Mouse (Mus musculus) E14TG2a.4 (cell line): ENCODE data around the gene Dzip1.
A peak's percentile ranks its signal among the peaks of the same experiment; 100 is the strongest.

ENCODE experiments used
- H3K27me3 ChIP-seq: 2 replicates; pipeline ENCODE4 v1.6.1; 2014; ENCODE audit warnings: low read length, control low read depth; ENCODE audit not compliant: insufficient read depth
- H3K36me3 ChIP-seq: 2 replicates; pipeline ENCODE4 v1.6.1; 2014; ENCODE audit warnings: low read length, control low read depth; ENCODE audit not compliant: insufficient read depth
- H3K4me1 ChIP-seq: replicated peaks from 2 replicates; pipeline ENCODE4 v1.6.1; 2014; ENCODE audit warnings: low read depth, low read length, control low read depth
- H3K4me3 ChIP-seq: replicated peaks from 2 replicates; pipeline ENCODE4 v1.5.1; 2014; ENCODE audit warnings: mild to moderate bottlenecking, low read length
- H3K9me3 ChIP-seq: 2 replicates; pipeline ENCODE4 v1.6.1; 2014; ENCODE audit warnings: low read length, control low read depth
- CTCF ChIP-seq: conservative IDR thresholded peaks from 2 replicates; pipeline ENCODE4 v1.5.1; 2014; ENCODE audit warnings: low read length
- NANOG ChIP-seq: IDR thresholded peaks from 2 replicates; pipeline ENCODE4 v1.6.1; 2014; ENCODE audit warnings: borderline replicate concordance, low read length, mixed read lengths
- POU5F1 ChIP-seq: IDR thresholded peaks from 2 replicates; pipeline ENCODE4 v1.6.1; 2014; ENCODE audit warnings: low read length, borderline replicate concordance

Dzip1 gene

DNA sequence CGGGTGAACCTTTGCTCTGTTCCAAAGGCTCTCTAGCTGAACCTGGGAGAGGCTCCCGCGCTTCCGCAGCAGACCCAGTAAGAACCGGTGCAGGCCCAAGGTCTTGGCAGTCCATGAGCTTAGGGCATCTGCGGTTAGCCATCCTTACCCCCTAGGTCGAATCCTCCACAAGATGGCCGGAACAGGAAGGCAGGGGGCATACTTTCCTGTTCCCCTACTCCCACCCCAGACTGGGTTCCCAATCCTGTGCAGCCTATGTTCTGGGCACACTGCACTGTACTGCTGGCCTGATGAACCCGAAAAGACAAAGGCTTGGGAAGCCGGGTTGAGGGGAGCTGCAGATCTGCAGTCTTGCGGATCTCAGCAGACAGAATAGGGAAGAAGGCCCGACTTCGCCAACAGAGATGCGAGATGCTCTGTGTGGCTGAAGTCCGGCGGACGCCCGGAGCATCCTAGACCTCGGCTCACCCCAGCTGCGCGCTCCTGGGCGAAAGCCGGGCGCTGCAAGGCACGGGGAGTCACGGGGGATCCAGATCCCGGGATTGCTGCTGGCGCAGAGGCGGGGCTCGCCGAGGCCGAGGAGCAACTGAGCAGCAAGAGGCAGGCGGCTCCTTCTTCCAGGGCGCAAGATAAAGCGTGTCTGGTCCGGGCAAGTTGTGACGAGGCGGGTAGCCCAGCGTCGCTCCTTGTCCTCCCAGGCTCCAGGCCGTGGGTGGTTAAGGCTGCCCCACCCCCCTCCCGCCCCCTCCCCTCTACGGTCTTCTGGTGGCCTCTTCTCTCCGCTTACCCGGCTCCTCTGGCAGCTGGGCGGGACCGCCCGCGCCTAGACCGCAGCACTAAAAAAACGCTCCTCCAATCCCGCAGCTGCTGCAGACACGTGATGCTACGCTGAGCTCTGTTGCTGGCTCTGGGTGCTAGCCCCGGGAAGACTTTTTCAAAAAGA is at the start of gene Dzip1:
Gene Dzip1, minus strand, starts transcription at position 788 of the 943 bp plus-strand sequence.
- H3K27me3 ChIP-seq: peaks cover 32% of the 10 kb centered on the region
- H3K4me1 ChIP-seq: peaks cover 41% of the 10 kb centered on the region
- H3K36me3 ChIP-seq: peaks cover 18% of the 10 kb centered on the region
- H3K4me3 ChIP-seq: peak within 1 kb of the TSS; percentile 84
- no peaks in the 10 kb centered on the region for H3K9me3 ChIP-seq
- TF ChIP-seq POU5F1 (no peak), CTCF (no peak), NANOG (no peak)

DNA sequence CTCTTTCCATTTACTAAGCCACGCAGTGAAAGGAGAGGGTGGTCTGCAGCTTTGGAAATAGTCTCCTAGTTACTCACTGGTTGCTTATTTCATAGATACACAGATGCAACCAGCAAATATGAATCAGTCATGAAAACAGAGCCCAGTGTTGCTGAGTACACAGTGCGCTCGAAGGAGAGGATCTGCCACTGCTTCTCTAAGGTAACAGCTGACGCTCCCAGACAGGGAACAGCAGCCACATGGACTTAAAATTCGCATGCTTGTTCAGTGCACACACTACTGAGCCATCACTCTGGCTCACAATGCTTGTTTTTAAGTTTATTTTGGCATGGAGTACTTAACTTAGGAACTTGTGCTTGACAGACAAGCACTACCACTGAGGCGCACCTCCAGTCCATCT is 47.0 kb upstream of the Dzip1 start:
- Histone ChIP-seq H3K27me3 (no peaks in the 10 kb centered on the region), H3K4me1 (peaks cover 24% of the 10 kb centered on the region), H3K9me3 (no peaks in the 10 kb centered on the region), H3K36me3 (peaks cover 83% of the 10 kb centered on the region), H3K4me3 (no peak overlapping the region)
- no peak for TF ChIP-seq POU5F1
- no peak for TF ChIP-seq CTCF
- no peak for TF ChIP-seq NANOG

DNA sequence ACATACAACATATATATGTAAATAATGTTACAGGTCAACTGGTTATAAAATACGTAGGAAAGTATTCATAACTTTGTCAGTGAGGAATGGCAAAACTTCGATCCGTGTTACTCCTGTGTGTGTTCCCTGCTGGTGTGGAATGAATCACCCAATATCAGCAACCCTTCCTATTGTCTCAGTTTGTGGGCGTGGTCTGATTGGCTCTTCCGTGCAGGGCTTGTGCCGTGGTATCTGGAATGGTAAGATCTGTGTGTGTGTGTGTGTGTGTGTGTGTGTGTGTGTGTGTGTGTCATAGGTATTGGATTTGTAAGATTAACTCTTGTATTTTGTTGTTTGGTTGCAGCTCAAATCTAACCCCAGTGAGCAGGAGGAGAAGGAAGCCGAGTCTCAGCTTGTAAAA is 42.4 kb upstream of the Dzip1 start:
- H3K4me3 ChIP-seq: no peak overlapping the region
- H3K27me3 ChIP-seq: no peaks in the 10 kb centered on the region
- H3K4me1 ChIP-seq: peaks cover 6% of the 10 kb centered on the region; the same call in 1 of the 2 replicates
- TF ChIP-seq NANOG (no peak), POU5F1 (no peak), CTCF (no peak)
- peaks cover 54% of the 10 kb centered on the region for H3K36me3 ChIP-seq
- no peaks in the 10 kb centered on the region for H3K9me3 ChIP-seq

DNA sequence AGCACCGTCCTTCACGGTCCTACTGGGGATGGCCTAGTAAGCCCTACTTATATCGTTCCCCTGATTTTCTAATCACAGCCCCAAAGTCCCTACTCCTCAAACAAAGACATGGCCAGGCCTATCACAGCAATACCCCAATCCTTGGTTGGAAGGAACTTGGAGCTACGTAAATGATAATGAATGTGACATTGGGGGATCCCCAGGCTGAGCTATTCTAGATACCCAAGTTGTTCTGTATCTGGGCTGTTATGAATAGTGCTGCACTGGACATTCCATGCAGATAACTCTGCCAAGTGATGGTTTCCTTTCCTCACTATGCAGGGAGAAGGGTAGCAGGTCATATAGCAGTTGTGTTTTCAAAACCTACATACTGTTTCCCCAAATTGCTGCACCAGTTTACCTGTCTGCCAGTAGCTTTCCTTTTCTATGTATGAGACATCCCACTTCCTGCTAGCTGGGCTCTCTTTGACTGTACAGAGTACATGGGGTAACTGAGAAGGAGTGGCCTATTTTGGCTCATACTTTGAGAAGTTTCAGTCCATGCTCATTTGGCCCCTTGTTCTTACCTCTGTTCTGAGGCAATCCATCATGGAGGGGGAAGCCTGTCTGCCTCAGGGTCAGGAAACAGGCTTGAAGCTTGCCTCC is 40.2 kb upstream of the Dzip1 start:
- Histone ChIP-seq H3K9me3 (no peaks in the 10 kb centered on the region), H3K27me3 (no peaks in the 10 kb centered on the region), H3K4me1 (peaks cover 6% of the 10 kb centered on the region; the same call in 1 of the 2 replicates), H3K4me3 (no peak overlapping the region), H3K36me3 (peaks cover 53% of the 10 kb centered on the region)
- no peak for TF ChIP-seq CTCF

DNA sequence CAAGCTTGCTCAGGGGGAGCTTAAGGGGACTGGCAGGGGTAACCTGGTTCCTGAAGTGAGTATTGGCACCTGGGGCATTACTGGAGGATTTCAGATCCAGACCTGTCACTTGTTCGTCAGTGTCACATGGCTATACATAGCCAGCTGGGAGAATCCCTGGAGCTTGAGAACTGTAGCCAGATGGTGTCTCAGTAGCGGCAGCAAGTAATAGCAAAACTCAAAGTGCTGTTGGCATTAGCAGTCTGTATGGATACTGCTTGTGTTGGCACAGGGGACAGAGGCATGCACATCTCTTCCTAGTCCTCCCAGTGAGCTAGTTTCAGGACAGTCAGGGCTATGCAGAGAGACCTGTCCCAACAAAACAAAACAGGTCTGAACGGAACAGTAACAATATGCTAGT is 32.8 kb upstream of the Dzip1 start:
- Histone ChIP-seq H3K27me3 (no peaks in the 10 kb centered on the region), H3K9me3 (no peaks in the 10 kb centered on the region), H3K4me3 (no peak overlapping the region), H3K4me1 (peaks cover 11% of the 10 kb centered on the region; the same call in 1 of the 2 replicates), H3K36me3 (peaks cover 58% of the 10 kb centered on the region)
- TF ChIP-seq CTCF (no peak), NANOG (no peak), POU5F1 (no peak)

DNA sequence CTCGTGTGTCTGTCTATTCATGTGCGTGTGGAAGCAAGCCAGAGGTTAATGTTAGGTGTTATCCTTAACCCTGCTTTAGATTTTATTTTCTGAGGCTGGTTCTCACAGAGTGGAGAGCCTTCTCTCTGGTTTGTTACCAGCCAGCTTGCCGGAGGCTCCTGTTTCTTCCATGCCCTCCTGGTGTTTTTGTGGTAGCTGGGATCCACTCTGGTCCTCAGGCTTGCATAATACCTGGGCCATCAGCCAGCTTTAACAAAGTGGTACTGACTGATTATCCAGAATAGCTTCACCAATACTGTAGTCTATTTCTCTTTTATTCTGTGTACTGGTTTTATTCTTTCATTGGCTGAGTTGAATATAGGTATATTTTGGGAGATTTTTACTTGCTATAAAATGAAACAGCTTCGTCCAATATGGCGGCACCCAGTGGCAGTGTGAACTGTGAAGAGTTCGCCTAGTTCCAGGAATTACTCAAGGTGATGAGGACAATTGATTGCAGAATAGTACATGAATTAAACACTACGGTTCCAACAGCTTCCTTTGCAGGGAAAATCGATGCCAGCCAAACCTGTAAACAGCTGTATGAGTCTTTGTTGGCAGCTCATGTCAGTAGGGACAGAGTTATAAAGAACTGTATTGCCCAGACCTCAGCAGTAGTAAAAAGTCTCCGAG is 26.8 kb upstream of the Dzip1 start:
- no peak overlapping the region for H3K4me3 ChIP-seq
- H3K36me3 ChIP-seq: peaks cover 10% of the 10 kb centered on the region
- H3K27me3 ChIP-seq: no peaks in the 10 kb centered on the region
- peaks cover 23% of the 10 kb centered on the region for H3K4me1 ChIP-seq
- no peaks in the 10 kb centered on the region for H3K9me3 ChIP-seq
- TF ChIP-seq NANOG (no peak), POU5F1 (no peak), CTCF (no peak)

DNA sequence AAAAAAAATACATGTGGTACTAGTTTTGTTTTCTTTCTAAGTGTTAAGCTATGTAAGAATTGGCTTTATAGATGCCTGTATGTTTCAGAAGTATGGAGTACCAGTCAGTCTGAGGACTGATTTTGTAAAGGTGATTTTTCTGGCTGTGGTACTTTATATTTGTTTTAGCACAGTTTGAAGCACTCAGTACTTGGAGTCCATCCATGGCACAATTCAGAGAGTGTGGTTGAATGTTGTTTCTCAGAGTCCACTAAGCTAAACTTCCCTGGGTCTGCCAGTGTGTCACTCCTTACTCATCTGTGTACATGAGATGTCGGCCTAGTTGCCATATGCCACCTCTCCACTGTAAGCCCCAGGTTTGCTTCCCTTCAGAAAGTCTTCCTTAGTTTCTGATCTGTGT is 23.6 kb upstream of the Dzip1 start:
- Histone ChIP-seq H3K9me3 (no peaks in the 10 kb centered on the region), H3K27me3 (no peaks in the 10 kb centered on the region), H3K4me1 (peaks cover 18% of the 10 kb centered on the region), H3K4me3 (no peak overlapping the region), H3K36me3 (0 out of 2 replicates have a peak, but pooled peaks cover 4% of the 10 kb centered on the region)
- TF ChIP-seq POU5F1 (no peak), NANOG (no peak), CTCF (no peak)

DNA sequence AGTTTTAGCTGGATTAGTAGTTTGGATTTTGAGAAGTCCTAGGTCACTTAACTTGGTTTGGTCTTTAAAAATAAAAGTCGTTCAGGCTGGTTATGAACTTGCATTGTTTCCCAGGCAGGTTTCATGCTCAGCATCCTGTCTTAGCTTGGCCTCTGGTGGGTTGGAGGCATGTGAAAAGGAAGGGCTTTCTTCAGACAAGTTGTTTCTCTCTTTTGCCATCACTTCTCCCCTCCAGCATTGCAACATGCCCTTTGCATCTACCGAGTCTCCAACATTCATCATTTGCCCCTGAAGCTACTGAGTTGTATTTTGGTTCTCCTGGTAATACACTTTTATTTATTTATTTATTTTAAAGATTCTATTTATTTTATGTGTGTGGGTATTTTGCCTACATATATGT is 19.4 kb upstream of the Dzip1 start:
- Histone ChIP-seq H3K36me3 (no peaks in the 10 kb centered on the region), H3K27me3 (0 out of 2 replicates have a peak, but pooled peaks cover under 1% of the 10 kb centered on the region), H3K4me3 (no peak overlapping the region), H3K4me1 (peaks cover 16% of the 10 kb centered on the region), H3K9me3 (no peaks in the 10 kb centered on the region)
- TF ChIP-seq CTCF (no peak), NANOG (no peak), POU5F1 (no peak)
